Mouse (Mus musculus) leukemia stem cell, adult 10-12 weeks (primary cell): ENCODE data around the gene Trim61. TPM values are rescaled to one million over a fixed set of nuclear protein-coding genes. Genes with fewer than 3 reads are reported as not detected.

ENCODE experiments used
- polyA plus RNA-seq: library from polyadenylated mRNA; stranded (reverse); fragments of >175 nt; gene quantifications from 2 replicates; pipeline ENCODE4 v1.2.3, GENCODE M21; 2012; ENCODE audit warnings: low replicate concordance

Gene Trim61
- not detected in 2 replicates for polyA plus RNA-seq

DNA sequence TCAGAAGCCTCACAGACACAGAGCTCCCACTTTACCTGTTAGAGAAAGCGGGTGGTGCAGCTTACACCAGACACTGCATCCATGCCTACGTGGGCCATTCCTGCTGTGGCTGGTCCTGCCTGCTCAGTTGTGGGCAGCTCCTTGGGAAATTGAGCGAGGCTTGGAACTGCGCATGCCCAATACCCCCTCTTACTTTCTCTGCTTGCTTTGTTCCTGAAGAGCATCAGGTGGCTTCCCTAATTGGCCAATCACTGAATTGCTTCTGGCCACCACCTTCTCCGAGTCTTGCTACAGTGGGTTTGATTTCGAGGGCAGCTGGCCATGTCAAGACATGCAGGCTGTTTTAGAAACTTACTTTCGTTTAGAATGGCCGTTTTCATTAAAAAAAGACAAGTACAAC lies at the start of gene Trim61, which contains the start of gene Trim60:
Gene Trim61 (minus strand): TSS at position 101 of the 400 bp plus-strand sequence.
Gene Trim60 (minus strand): TSS at position 162 of the 400 bp plus-strand sequence.

DNA sequence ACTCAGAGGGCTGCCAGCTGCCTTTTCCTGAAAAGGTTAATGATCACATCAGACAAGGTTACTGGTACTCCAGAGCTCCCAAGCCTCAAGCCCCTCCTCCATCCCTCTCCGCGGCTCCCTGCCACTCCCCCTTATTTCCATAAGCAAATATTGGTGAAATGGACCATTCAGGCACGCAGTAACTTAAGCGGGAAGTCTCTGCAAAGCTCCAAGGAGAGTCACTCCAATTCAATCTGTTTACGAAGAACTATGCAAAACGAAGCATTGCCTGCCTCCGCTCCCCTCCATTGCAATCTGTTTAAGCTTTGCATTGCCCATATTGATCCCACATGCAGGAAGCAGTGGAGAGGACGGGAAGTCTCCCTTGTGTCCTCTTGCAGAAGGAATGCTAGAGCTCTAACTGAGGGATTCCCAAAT lies 18.8 kb upstream of the Trim61 start, which contains the start of gene Apela:
Gene Apela (minus strand): TSS at position 220 of the 417 bp plus-strand sequence.

DNA sequence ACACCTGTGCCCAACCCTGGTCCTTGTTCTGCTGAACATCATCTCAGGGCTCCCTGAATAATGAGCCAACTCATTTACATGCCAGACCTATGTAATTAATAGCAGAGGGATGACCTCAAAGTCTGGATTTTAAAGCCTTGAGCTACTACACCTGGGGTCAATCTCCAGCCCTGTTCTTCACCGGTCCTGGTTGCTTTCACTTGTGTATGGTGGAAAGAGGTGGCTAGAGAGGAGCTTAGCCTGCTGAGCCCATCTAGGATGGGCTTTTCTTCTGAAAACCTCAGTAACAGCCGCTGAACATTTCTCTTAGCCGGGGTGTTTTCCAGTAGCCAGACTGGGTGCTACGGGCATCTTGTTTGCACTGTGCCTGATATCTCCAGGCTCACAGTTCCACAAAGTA lies 30.6 kb downstream of the Trim61 start, which contains the start of gene Trim75:
Gene Trim75 (minus strand): TSS at position 101 of the 400 bp plus-strand sequence.

Other genes with a start within 250 kb of the Trim61 start
- 0.93 and 1.1 TPM in 2 replicates for gene Klhl2, start 168.5 kb downstream of the Trim61 start, polyA plus RNA-seq
- 35.5 and 37.8 TPM in 2 replicates for gene Tmem192, start 71.3 kb downstream of the Trim61 start, polyA plus RNA-seq
- 0.05 TPM in 1 of 2 replicates, not detected in the other for gene Trim75, start 30.7 kb downstream of the Trim61 start, polyA plus RNA-seq
- gene Trim60, start 61 bp upstream of the Trim61 start, polyA plus RNA-seq = not detected in 2 replicates
- gene Apela, start 18.8 kb upstream of the Trim61 start, polyA plus RNA-seq = not detected in 2 replicates
- gene Gm10663, start 56.5 kb upstream of the Trim61 start, polyA plus RNA-seq = not detected in 2 replicates
- not detected in 2 replicates for gene BC030870, start 111.0 kb upstream of the Trim61 start, polyA plus RNA-seq